Mouse (Mus musculus) urinary bladder, postnatal 36 days (tissue): ENCODE measurements around the gene Ankrd39.
"Not testable (repeated sequence)": the region's sequence is repeated elsewhere in the genome, so short reads cannot be mapped to it uniquely, and the experiment has no call there.

ENCODE experiments used
- DNase-seq, 2 experiments: peaks; one replicate each; pipeline ENCODE4 v3.0.0; 2022; ENCODE audit warnings: low spot score in 2 of 2, mixed read lengths in 1 of 2

Ankrd39 gene

DNA sequence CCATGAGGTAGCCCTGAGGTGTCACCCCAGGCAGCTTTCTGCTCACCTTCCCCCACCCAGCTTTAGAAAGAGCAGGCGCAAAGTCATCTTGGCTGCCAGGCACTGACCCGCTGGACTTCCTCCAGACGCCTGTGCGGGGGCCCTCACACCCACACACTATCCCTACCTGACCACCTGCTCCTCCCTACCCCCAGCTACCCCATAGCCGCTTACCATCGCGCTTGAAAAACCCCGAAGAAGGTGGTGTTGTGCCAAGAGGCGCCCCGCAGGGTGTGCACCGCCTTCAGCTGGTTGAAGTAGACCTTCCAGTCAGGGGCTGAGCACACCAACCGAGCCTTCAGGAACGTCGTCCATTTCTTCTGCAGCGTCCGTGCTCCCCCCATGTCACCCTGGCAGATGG lies 5.3 kb upstream of the Ankrd39 start:
- DNase-seq = no peak

DNA sequence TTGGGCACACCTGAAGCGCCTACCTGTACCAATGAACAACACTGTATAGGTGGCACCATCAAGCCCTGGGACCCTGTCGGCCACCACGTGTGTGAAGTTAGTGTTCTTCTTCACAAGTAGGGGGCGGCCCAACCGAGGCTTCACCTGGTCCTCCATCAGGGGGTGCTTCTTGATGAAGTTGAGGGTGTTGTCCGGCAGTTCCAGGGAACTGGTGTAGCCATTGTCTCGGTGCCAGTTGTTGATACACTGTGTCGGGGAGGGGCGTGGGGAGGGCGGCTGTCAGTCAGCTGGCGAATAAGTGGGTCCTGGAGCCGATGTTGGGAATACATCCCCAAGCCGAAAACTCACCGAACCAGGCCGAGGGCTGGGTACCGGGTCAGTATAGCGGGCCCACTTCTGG lies 4.7 kb upstream of the Ankrd39 start:
- no peak for DNase-seq

DNA sequence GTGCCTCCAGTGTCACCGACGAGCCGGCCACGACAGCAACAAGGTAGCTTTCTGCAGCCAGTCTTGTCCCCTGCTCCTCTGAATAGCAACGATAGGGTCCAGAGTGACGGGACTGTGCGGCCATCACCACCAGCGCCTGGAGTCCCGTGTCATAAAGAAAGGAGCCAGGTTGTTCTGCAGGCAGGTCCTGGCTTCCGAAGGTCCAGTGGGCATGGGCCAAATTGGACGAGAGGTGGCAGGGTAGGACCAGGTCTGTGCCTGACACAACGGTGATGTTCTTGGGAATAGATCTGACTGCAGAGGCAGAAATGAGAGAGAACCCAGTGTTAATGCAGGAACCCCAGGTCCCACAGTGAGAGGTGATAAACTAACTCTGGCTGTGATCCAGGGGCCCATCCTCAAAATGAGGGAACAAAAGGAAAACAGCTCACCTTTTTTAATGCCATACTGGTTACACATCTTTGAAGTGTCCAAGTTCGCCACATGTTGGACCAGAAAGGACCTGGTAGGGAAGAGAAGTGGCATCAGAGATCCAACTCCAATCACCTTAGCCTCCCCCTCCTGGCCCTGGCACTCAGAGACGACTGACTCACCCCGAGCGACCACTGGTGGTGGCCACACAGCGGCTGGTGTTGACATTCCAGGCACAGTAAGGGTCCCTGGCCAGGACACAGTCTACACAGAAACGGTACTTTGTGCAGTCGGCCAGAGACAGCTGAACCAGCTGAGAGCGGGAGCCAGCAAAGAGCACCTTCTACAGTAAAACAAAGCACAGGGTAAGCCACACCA lies 3.0 kb upstream of the Ankrd39 start:
- no peak for DNase-seq

DNA sequence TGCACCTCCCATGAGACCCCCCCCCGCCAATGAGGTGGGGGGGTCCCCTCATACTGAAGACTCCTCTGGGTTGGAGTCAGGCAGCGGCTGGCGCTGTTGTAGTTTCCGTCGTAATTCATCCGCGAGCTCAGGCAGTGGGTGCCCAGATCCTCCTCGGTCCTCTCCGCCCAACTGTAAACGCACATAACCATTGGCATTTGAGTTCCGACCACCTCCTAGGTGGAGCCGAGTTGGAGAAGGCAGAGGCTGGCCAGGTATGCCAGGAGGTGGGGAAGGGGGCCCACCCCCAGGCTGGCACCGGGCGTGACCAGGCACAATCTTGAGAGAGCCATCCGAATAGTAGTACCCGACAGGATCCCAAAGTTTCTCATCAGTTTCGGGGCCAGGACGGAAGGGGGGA lies 2.2 kb upstream of the Ankrd39 start:
- DNase-seq = no peak

DNA sequence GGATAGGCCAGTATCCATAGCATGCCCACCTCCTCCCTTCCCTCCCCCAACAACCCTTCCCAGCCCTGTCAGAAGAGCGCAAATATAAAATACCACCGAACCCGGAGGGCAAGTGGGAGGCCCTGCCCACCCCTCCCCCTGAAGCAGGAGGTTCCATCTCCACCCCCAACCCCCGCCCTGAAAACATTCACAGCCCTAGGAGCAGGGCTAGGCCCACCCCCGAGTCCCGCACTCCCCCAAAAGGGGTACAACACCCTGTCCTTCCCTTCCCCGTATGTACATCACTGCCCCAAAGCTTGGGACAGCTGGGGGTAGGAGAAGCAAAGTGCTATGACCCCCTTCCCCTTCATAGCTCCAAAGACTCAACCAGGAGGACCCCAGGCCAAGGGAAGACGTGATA lies 1.5 kb upstream of the Ankrd39 start:
- DNase-seq = no peak

DNA sequence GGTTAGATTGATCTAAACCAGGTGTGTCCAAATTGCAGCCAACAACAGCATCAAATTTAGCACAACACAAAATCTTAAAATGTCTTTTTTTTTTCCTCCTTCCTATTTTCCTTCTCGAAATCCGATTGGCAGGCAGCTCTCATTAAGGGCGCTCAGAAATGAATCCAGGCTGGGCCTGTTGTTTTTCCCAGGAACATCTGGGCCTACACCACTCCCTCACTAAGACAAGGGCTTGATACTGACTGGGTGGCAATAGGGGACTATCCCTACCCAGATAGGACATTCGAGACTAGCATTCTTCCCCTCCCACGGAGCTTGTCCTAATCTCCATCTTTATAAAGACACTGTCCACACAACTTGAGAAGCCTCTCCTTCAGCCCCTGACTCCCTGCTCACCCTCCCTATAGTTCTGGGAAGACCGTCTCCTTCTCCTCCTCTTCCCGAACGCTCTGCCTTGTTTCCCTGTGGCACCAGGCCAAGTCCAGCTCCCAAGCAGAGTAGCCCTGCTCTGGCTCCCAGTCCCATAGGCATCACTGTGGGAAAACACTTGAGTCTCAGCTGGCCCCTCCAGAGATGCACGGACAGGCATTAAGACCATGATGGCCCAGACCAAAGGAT lies 845 bp upstream of the Ankrd39 start:
- DNase-seq = peak in 1 of 2 experiments; percentile 52

DNA sequence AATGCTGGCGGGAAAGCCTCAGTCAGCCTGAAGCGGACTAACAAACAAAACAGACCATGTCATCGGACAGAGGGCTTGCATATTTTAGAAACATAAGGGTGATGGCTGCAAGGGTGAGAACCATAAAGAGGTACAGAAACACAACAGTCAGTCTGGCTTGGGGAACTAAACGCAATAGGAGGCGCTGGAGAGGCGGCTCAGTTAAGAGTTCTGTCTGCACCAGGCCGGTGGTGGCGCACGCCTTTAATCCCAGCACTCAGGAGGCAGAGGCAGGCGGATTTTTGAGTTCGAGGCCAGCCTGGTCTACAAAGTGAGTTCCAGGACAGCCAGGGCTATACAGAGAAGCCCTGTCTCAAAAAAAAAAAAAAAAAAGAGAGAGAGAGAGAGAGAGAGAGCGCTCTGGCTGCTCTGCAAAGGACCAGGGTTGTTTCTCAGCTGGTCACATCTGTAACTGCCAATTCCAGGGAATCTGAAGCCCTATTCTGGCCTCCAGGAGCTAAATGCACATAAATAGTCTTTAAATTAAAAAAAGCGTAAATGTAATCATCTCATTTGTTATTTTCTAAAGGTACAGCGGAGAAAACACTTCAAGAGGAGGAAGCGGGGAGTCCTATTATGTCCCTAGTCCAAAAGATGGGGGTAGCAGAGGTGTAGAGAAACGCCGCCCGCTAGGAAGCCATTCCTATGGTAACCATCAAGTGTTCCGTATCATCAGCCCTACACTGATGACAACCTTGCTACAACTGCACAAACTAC lies 1.2 kb downstream of the Ankrd39 start:
- DNase-seq = no peak

DNA sequence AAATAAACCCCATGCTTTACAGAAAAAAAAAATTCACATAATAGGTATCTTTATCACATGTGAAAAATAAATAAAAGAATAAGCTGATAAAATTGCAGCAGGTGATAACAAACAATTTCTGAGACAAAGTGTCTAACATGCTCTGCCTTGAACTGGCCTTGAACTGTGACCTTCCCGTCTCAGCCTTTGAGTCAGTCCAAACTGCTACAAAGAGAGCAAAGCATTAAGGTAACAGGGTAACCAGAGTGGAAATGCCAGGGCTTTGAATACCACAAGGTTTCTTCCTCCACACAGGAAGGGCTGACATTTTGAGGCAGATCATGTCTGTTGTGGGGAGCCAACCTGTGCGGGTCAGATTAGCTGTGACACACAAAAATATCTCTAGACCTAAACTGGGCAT lies 1.9 kb downstream of the Ankrd39 start:
- DNase-seq = no peak

DNA sequence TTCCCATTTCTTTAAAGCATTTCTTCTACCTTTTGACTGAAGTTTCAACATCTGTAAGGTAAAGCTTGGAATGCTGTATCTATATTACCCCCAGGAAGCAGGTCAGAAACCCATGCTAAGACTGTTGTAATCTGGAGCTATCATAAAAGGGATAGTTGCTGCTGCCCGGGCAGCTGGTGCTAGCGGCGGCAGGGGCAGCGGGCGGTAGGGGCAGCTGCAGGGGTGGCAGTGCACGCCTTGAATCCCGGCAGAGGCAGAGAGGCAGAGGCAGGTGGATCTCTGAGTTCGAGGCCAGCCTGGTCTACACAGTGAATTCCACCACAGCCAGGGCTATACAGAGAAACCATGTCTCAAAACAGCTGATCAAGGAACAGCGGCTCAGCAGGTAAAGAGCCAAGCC lies 4.3 kb downstream of the Ankrd39 start:
- DNase-seq = no peak

DNA sequence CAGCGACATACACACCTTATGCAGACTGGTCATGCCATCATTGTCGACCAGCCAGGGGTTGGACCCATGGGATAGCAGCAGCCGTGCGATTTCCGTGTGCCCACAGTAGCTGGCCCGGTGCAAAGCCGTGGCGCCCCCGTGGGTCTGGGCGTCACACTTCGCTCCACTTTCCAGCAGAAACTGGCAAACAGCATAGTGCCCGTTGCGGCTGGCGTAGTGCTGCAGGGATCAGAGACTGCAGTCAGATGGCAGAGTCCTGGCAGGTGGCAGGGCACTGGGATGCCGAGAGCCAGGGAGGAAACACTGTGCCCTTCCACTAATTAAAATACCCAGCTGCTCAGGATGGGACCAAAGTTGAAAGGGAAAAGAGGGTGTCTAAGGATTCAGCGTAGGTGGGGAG lies 5.4 kb downstream of the Ankrd39 start:
- DNase-seq = no peak

DNA sequence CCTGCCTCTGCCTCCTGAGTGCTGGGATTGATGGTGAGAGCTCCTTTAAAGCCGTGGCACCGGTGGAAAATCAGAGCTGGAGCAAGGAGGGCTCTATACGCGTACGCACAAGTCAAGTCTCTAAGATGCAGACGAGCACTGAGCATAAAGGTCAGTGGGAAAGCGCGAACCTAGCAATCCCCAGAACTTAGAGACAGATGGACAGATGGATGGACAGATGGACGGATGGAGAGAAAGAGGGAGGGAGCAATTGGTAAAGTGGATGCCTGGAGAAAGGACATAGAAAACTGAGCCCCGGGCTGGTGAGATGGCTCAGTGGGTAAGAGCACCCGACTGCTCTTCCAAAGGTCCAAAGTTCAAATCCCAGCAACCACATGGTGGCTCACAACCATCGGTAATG lies 6.4 kb downstream of the Ankrd39 start:
- no peak for DNase-seq

DNA sequence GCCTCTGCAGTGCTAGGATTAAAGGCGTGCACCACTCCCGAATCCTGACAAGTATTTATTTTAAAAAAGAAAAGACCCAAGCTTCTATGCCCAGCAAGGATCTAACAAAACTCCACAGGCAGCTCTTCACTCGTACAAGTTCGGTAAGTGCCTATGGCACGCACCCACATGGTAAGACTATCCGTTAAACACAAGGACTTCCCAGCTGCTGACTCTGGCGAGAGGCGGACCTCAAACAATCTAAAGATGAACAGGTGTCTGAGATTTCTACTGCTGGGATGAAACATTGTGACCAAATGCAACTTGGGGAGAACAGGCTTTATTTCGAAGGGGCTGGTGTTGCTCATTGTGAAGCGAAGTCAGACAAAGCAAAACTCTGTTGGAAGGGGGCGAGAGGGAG lies 7.1 kb downstream of the Ankrd39 start:
- no peak for DNase-seq

DNA sequence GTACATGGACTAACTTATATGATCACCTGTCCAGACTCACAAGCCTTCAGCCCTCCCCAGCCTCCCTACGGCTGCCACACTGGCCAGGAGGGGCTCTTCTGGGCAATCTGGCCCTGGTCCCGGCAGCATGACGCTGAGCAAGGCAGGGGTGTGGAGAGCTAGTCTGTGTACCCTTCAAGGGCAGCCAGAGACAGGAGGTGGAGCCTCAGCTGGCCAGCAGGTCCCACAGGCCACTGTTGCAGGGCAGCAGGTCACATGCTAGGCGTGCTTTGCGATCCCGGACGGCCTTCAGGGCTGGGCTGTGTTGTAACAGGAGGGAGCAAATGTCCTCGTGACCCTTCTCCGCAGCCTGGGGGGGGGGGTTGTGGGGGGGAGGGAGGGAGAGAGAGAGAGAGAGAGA lies 8.1 kb downstream of the Ankrd39 start, which contains the start of gene Gm42417:
Gene Gm42417 (minus strand): TSS at position 244 of the 400 bp plus-strand sequence.
- DNase-seq = peak in 1 of 2 experiments; percentile 65

DNA sequence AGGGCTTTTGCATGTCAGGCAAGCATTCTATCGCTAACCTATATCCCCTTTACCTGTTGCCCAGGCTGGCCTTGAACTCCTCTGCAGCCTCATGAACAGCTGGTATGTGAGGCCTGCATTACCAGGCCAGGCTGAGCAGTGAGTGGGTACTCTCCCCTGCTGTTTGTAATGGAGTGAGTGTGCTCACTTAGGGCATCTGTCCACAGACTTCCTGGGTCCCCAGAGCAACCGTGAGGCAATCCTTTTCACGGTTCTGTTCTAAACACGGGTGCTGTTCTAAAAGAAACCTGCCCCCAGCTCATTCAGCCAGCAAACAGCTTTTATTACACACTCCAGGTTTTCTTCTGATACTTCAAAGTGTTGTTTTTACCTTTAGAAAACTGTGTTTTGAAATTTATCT lies 8.5 kb downstream of the Ankrd39 start:
- DNase-seq = no peak

DNA sequence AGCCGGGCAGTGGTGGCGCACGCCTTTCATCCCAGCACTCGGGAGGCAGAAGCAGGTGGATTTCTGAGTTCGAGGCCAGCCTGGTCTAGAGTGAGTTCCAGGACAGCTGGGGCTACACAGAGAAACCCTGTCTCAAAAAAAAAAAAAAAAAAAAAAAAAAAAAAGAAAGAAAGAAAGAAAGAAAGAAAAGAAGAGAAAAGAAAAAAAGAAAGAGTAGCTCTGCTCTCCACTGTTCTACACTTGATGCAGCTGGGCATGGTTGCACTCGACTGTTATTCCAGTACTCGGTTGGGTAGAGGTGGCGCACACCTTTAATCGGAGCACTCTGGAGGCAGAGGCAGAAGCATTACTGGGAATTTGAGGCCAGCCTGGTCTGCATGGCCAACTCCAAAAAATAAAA lies 10.5 kb downstream of the Ankrd39 start, which contains the start of gene Ankrd23:
Gene Ankrd23 (minus strand): TSS at position 101 of the 400 bp plus-strand sequence.
- not testable (repeated sequence) for DNase-seq

DNA sequence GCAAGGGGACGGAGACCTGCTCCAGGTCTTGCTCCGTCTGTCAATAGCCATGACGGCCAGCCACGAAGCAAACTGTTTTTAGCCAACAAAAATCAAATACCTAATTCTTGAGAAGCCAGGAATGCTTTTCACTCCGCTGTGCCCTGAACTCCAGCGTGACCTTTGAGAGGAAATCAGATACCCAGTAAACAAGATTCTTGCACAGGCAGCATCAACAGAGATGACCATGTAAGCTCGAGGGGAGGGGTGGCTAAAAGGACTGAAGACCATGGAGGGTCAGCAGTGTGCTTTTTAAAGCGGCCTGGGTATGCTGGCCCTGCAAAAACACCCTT lies 10.9 kb downstream of the Ankrd39 start:
- DNase-seq = no peak

DNA sequence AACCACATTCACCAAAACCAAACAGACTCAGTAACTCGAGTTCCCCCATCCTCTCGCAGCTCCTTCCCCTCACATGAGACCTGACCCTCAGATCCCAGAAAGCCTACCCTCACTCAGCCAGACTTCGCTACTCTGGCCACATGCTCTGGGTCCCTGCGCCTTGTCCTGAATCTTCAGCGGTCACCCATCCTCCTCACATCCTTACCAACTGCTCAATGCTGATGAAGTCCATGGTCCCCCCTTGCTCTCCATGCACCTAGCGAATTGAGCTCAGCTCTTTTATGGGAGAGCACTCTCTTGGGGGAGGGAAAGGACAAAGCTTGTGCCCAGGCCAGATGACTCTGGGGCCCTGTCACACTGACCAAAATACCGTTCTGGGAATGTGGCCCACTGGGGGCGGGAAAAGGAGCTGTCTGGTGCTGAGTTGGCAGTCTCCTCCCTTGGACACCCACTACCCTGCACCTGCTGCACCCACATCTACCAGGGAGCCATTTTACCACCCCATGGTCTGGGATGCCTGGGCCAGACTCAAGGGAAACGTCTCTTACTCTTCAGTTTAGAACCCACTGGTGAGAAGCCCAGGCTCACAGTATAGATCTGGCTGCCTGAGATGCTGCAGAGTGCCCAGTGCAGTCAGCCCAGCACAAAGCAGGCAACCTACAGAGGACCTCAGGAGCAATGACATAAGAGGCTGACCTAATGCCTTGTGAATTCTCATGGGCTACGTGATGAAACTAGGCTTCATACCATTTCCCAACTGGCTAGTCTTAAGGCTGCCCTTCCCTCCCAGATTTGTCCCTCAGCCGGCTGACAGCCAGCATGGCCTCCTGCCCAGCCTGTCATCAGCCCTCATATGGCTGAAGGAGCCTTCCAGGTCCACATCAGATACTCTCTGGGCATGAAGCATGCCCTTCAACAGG lies 11.5 kb downstream of the Ankrd39 start:
- DNase-seq = peak in 1 of 2 experiments; percentile 66

DNA sequence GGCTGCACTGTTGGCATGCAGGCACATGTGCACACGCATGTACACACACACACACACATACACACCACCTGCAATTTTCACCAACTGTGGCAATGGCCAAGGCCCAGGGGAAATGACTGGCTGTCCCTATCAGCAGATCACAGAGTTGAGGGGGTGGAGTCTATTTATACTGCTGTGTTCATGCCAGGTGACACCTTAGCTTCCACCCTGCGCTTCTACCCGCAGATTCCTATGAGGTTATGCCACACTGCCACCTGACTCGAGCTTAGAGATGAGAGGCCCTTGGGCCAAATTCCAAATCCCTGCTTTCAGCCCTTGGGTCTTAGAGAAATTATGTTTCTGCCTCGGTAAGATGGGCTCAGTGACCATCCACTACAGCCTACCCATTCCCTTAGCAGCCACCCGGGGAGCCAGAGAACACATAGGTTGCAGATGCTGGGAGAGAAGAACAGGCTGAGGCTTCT lies 12.6 kb downstream of the Ankrd39 start:
- DNase-seq = no peak

DNA sequence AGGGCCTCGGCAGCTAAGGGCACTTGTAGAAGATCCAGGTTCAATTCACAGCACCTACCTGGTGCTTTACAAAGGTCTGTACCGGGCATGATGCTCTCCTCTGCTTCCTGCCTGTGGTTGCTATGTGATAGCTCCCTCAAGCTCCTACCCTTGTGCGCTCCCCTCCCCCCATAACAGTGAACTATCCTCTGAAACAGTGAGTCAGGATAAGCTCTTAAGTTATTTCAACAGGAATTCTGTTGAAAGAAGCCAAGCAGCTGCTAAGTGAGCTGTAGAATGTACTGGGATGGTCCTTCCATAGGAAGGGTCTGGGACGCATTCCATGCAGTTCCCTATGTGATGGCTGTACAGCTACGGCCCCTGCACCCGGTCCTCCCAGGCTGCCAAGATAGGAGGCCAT lies 13.7 kb downstream of the Ankrd39 start:
- no peak for DNase-seq

DNA sequence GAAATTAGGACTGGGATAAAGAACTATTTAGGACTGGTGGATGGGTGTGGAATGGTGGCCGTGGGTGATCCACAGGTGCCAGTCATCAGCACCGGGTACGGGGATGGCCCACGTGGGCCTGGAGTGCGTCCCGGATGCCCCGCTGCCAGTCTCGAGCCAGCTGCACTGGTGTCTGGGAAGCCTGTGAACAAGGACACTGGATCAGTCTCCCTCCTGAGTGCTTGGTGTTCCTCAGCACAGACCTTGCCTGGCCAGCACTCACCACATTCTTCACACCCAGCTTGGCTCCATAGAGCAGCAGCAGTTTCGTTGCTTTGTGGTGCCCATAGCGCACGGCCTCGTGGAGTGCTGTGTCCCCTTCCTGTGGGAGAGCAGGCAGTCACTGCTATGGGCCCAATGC lies 15.8 kb downstream of the Ankrd39 start:
- DNase-seq = no peak

DNA sequence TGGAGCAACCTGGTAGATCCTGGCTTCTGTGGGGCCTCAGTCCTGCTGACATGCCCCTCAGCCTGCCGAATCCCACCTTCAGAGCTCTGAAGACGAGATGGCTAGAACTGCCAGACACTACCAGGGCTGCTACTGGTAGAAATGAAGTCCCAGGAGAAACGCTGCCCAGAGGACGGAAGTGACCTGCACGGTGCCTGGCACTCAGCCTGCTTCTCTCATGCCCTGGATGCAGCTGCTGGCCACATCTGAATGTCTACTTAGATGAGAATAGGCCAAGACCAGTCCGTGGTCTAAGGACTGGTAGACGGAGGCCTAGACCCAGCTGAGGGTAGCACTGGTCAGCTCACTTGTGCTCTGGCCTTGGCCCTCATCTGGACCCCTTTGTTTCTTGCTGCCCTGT lies 16.3 kb downstream of the Ankrd39 start:
- no peak for DNase-seq

DNA sequence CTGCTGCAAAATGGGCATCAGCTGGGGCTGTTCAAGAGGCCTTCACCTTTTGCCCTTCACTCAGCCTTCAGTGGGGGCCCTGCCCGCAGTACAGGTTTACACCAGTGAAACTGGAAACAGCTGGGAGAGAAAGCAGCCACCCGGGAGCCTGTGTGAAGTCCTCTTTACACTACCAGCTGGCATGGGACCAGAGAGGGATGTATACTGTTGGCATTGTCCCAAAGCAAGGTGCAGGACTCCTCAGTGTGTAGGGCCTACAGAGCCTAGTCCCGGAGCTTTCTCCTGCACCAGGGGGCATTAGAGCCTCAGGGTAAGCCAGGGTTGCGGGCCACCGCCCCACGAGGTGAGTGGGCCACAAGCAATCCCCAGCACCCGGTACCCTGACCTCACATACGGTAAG lies 16.8 kb downstream of the Ankrd39 start:
- no peak for DNase-seq
